Comparison of ENCODE assay signal across 29 mouse cellular contexts in the genomic region with DNA sequence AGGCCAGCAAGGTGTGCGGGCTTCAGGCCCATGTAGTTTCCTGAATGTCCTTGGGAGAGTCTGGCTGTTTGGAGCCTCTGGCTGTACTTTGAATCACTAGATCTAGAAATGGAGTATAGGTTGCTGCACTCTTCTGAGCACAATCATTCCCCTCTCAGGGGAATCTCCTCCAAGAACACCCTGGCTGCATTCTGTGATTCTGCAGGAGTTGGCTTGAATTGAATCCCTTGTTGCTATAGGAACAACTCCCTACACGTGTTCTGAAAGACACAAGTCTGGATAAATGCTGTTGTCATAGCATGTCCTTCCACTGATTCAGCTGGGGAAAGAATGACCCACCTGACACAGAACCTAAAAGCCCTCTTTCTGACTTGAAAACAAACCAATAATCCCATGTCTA. TPM values are rescaled to one million over a fixed set of nuclear protein-coding genes. Genes with fewer than 3 reads are reported as not detected.
DNase-seq lines count a peak whose midpoint lies in the region; ATAC-seq lines count a peak whose summit lies in the region.
"Had no signal": no experiment of that assay in that cellular context is flagged by ENCODE, and none has a peak within 500 bp of the region (broad histone marks: within the 10 kb centered on the region; RNA-seq: fewer than 3 reads in every experiment).

No protein-coding gene starts in this region.

- no peak overlapping the region for H3K4me2 ChIP-seq in hindbrain, embryonic 16.5 days (ENCODE audit: low read length)
- H3K4me2 ChIP-seq in hindbrain, embryonic 11.5 days (replicated peaks; ENCODE audit: low read depth, low read length) = no peak overlapping the region
- H3K4me2 ChIP-seq in midbrain, embryonic 14.5 days (ENCODE audit: low read length) = no peak overlapping the region
- no peak overlapping the region for H3K4me2 ChIP-seq in midbrain, embryonic 11.5 days
- H3K4me2 ChIP-seq: embryonic facial prominence, embryonic 15.5 days; hindbrain, embryonic 14.5 days; neural tube, embryonic 12.5 days had no signal

- no peaks in the 10 kb centered on the region for H3K36me3 ChIP-seq in hindbrain, embryonic 16.5 days (ENCODE audit: control insufficient read depth, insufficient read depth, low read length)
- H3K36me3 ChIP-seq in hindbrain, embryonic 11.5 days (ENCODE audit: control insufficient read depth, insufficient read depth, low read length) = no peaks in the 10 kb centered on the region
- H3K36me3 ChIP-seq in midbrain, embryonic 14.5 days (ENCODE audit: control insufficient read depth, insufficient read depth, low read length) = no peaks in the 10 kb centered on the region
- no peaks in the 10 kb centered on the region for H3K36me3 ChIP-seq in midbrain, embryonic 11.5 days (ENCODE audit: control insufficient read depth, insufficient read depth, low read length)
- H3K36me3 ChIP-seq: embryonic facial prominence, embryonic 15.5 days; neural tube, embryonic 12.5 days had no signal

- H3K4me3 ChIP-seq in hindbrain, embryonic 16.5 days (ENCODE audit: low read length) = no peak overlapping the region
- no peak overlapping the region for H3K4me3 ChIP-seq in hindbrain, embryonic 11.5 days (ENCODE audit: low read depth, low read length)
- H3K4me3 ChIP-seq in midbrain, embryonic 14.5 days (replicated peaks; ENCODE audit: low read depth, low read length) = no peak overlapping the region
- H3K4me3 ChIP-seq in midbrain, embryonic 11.5 days (ENCODE audit: low read depth, low read length) = no peak overlapping the region
- H3K4me3 ChIP-seq: embryonic facial prominence, embryonic 15.5 days; neural tube, embryonic 12.5 days had no signal

- H3K27me3 ChIP-seq in hindbrain, embryonic 16.5 days (replicated peaks; ENCODE audit: control insufficient read depth, insufficient read depth, low read length) = no peaks in the 10 kb centered on the region
- H3K27me3 ChIP-seq in hindbrain, embryonic 11.5 days (ENCODE audit: control insufficient read depth, insufficient read depth, low read length) = no peaks in the 10 kb centered on the region
- H3K27me3 ChIP-seq in midbrain, embryonic 14.5 days (ENCODE audit: control insufficient read depth, insufficient read depth, low read length) = no peaks in the 10 kb centered on the region
- H3K27me3 ChIP-seq in midbrain, embryonic 11.5 days (ENCODE audit: control insufficient read depth, insufficient read depth, low read length) = no peaks in the 10 kb centered on the region
- H3K27me3 ChIP-seq: embryonic facial prominence, embryonic 15.5 days; neural tube, embryonic 12.5 days had no signal

- peak; percentile 59 for ATAC-seq in hindbrain, embryonic 16.5 days
- no peak for ATAC-seq in hindbrain, embryonic 11.5 days (ENCODE audit: low FRiP score)
- no peak for ATAC-seq in midbrain, embryonic 14.5 days (ENCODE audit: low FRiP score, low TSS enrichment)
- no peak for ATAC-seq in midbrain, embryonic 11.5 days (ENCODE audit: low FRiP score)
- no peak for ATAC-seq in inflammation-experienced regulatory T-cells, adult 6 months
- ATAC-seq: activated CD4-positive, CD25-positive, alpha-beta regulatory T cell, adult 4 months; intestine, embryonic 16.5 days had no signal

- DNase-seq in hindbrain, embryonic 11.5 days (ENCODE audit: low spot score) = no peak
- peak; percentile 18 for DNase-seq in midbrain, embryonic 14.5 days
- DNase-seq in midbrain, embryonic 11.5 days (ENCODE audit: low spot score, missing footprints) = no peak
- peak; percentile 56 for DNase-seq in brain, adult 2 months (ENCODE audit: low read depth, low spot score)
- DNase-seq in brain, embryonic 18.5 days (ENCODE audit: low read depth, low spot score) = peak; percentile 16
- DNase-seq: adrenal gland, postnatal 10 days; cerebellum, adult 11 months; cerebellum, adult 9-11 months; gastrocnemius, postnatal 36 days; kidney, adult 9 months; kidney, postnatal 14 days; lung, postnatal 4 days; retina, postnatal 1 day; thymus, adult 2 months; thymus, postnatal 4 days had no signal

- H3K27ac ChIP-seq in hindbrain, embryonic 16.5 days (ENCODE audit: low read depth, low read length) = no peak overlapping the region
- H3K27ac ChIP-seq in hindbrain, embryonic 11.5 days (ENCODE audit: low read depth, low read length) = no peak overlapping the region
- no peak overlapping the region for H3K27ac ChIP-seq in midbrain, embryonic 14.5 days (replicated peaks; ENCODE audit: low read depth, low read length)
- H3K27ac ChIP-seq in midbrain, embryonic 11.5 days (ENCODE audit: low read depth, low read length) = no peak overlapping the region
- H3K27ac ChIP-seq: embryonic facial prominence, embryonic 15.5 days; hindbrain, embryonic 14.5 days; neural tube, embryonic 12.5 days had no signal

- no peaks in the 10 kb centered on the region for H3K9me3 ChIP-seq in hindbrain, embryonic 16.5 days (ENCODE audit: control insufficient read depth, low read length)
- no peaks in the 10 kb centered on the region for H3K9me3 ChIP-seq in hindbrain, embryonic 11.5 days (ENCODE audit: control insufficient read depth, low read length)
- H3K9me3 ChIP-seq in midbrain, embryonic 14.5 days (ENCODE audit: control insufficient read depth, low read length) = no peaks in the 10 kb centered on the region
- H3K9me3 ChIP-seq in midbrain, embryonic 11.5 days (ENCODE audit: control insufficient read depth, low read length) = no peaks in the 10 kb centered on the region
- H3K9me3 ChIP-seq: embryonic facial prominence, embryonic 15.5 days; neural tube, embryonic 12.5 days had no signal

- H3K4me1 ChIP-seq in hindbrain, embryonic 16.5 days (ENCODE audit: control insufficient read depth, insufficient read depth, low read depth, low read length) = peaks cover 4% of the 10 kb centered on the region; the same call in 1 of the 2 replicates
- H3K4me1 ChIP-seq in hindbrain, embryonic 11.5 days (replicated peaks; ENCODE audit: control insufficient read depth, insufficient read depth, low read length) = no peaks in the 10 kb centered on the region
- no peaks in the 10 kb centered on the region for H3K4me1 ChIP-seq in midbrain, embryonic 14.5 days (ENCODE audit: control insufficient read depth, insufficient read depth, low read length)
- H3K4me1 ChIP-seq in midbrain, embryonic 11.5 days (ENCODE audit: control insufficient read depth, insufficient read depth, low read length) = no peaks in the 10 kb centered on the region
- H3K4me1 ChIP-seq: embryonic facial prominence, embryonic 15.5 days; neural tube, embryonic 12.5 days had no signal

- 59% methylated on average over 2 of the region's 2 CpGs for WGBS in hindbrain, embryonic 16.5 days
- WGBS in hindbrain, embryonic 11.5 days = 70% methylated on average over 2 of the region's 2 CpGs
- WGBS in midbrain, embryonic 14.5 days = 60% methylated on average over 2 of the region's 2 CpGs
- 68% methylated on average over 2 of the region's 2 CpGs for WGBS in midbrain, embryonic 11.5 days

- no peak overlapping the region for H3K9ac ChIP-seq in hindbrain, embryonic 16.5 days (ENCODE audit: low read depth, low read length)
- H3K9ac ChIP-seq in hindbrain, embryonic 11.5 days (ENCODE audit: low read depth, low read length) = no peak overlapping the region
- no peak overlapping the region for H3K9ac ChIP-seq in midbrain, embryonic 14.5 days (replicated peaks; ENCODE audit: low read length)
- no peak overlapping the region for H3K9ac ChIP-seq in midbrain, embryonic 11.5 days (ENCODE audit: low read length)
- H3K9ac ChIP-seq: embryonic facial prominence, embryonic 15.5 days; hindbrain, embryonic 14.5 days; neural tube, embryonic 12.5 days had no signal

RNA-seq across cellular contexts. Expression of gene Gpr6, which starts 28.0 kb away (rescaled TPM):
- 1.5 and 1.7 TPM in 2 replicates for polyA plus RNA-seq in hindbrain, embryonic 16.5 days (2015; fragmentation: Nextera tagmentation; extraction: Ambion mirVana)
- polyA plus RNA-seq in hindbrain, embryonic 11.5 days (2014; fragmentation: Nextera tagmentation; extraction: Ambion mirVana) = 0.14 TPM in 1 of 2 replicates, not detected in the other
- polyA plus RNA-seq in midbrain, embryonic 14.5 days (2014; fragmentation: Nextera tagmentation; extraction: Ambion mirVana) = 3.5 and 4.3 TPM in 2 replicates
- polyA plus RNA-seq in midbrain, embryonic 11.5 days (2014; fragmentation: Nextera tagmentation; extraction: Ambion mirVana) = 0.10 TPM in 1 of 2 replicates, not detected in the other
- not detected for polyA plus RNA-seq in inflammation-experienced regulatory T-cells, adult 6 months (2017; shearing (Covaris generic))
- polyA plus RNA-seq: activated CD4-positive, CD25-positive, alpha-beta regulatory T cell, adult 4 months; C2C12; embryonic facial prominence, embryonic 15.5 days; heart, embryonic 14.5 days; intestine, embryonic 16.5 days; limb, embryonic 11.5 days; liver, adult 2 months; liver, embryonic 16.5 days; lung, embryonic 16.5 days; neural tube, embryonic 12.5 days; stomach, embryonic 16.5 days; thymus, adult 2 months had no signal

Comparison
In these comparisons a context has a peak if more than half of its experiments do, and no peak if none do; other contexts are left out.
1. DNase-seq: peak in midbrain, embryonic 14.5 days (single experiment), brain, adult 2 months (single experiment) and brain, embryonic 18.5 days (single experiment); none in hindbrain, embryonic 11.5 days (single experiment) and midbrain, embryonic 11.5 days (single experiment).